Mouse (Mus musculus): Measurements from ENCODE around the gene Rcbtb2.
"Not testable (repeated sequence)": the region's sequence is repeated elsewhere in the genome, so short reads cannot be mapped to it uniquely, and the experiment has no call there.

DNA sequence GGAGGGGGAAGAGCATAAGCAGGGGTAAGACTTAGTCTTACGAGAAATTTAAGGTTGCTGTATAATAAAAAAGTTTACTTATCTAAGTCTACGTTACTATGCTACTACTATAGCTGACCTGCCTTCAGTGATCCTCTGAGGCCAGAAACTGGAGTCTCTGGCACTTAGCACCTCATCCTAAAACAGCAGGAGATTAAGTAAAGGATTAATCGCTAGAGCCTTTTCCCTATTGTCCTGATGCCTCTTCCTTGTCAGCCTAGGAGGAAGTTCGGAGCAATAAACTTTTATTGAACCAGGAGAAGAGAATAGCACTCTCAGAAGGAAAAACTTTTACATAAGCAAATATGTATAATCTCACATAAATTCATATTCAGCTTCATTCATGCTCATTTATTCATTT lies 19.9 kb upstream of the Rcbtb2 start:
- TF ChIP-seq CTCF (IDR thresholded peaks at IDR 0.05; ENCODE audit: control insufficient read depth, insufficient read depth, insufficient replicate concordance, low read depth, low read length); POLR2A (IDR thresholded peaks at IDR 0.05; ENCODE audit: control insufficient read depth, low read depth, low read length): not testable (repeated sequence)

Measured in testis, adult 2 months (tissue).